Mouse (Mus musculus): ENCODE results near the gene Rassf7.

DNA sequence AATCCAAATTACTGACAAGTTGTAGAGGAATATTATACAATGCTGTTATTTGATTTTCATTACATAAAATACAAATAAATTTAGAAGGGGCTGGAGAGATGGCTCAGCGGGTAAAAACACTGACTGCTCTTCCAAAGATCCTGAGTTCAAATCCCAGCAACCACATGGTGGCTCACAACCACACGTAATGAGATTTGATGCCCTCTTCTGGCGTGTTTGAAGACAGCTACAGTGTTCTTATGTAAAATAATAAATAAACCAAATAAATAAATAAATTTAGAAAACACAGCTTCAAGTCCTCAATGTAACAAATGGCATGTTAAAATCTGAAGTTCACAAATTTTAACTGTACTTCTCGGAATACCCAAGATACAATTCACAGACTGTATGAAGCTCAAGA, 40.6 kb upstream of the Rassf7 start:
- no peak for TF ChIP-seq CTCF (IDR thresholded peaks at IDR 0.05; ENCODE audit: borderline replicate concordance, extremely low read depth, insufficient read depth, insufficient read length)
- no peak for TF ChIP-seq POLR2A (IDR thresholded peaks at IDR 0.05; ENCODE audit: borderline replicate concordance, extremely low read depth, insufficient read depth, insufficient read length, poor library complexity, severe bottlenecking)
